Mouse (Mus musculus) bone marrow, adult 2 months (tissue): ENCODE data around the gene Ppp1r9b.

Experiments used
- CTCF ChIP-seq: fragments of 200-500 bp; IDR thresholded peaks from 2 replicates; pipeline ENCODE4 v1.5.1; 2011; ENCODE audit warnings: low read length, control low read depth; ENCODE audit not compliant: control insufficient read depth, insufficient read depth
- POLR2A ChIP-seq: fragments of 200-500 bp; IDR thresholded peaks from 2 replicates; pipeline ENCODE4 v1.6.1; 2011; ENCODE audit warnings: low read depth, mild to moderate bottlenecking, control low read depth, low read length, borderline replicate concordance; ENCODE audit not compliant: control insufficient read depth

DNA sequence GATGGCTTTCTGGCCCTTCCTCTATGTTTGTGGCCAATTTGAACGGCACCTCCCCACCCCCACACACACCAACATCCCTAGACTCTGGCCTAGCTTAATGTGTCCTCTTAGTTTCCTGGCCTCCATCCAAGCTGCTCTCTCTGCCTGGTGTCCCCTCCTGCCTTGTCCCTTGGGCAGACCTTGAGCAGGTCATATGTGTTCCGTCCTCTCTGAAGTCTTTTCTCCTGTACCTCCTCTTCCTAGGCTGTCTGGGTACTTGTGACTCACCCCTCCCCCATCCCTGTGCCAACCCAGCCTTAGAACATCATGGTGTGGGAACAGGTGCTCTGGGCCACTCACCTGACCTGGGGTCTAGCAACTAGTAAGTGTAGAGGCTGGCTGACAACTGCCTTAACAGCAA lies 15.9 kb upstream of the Ppp1r9b start:
- TF ChIP-seq CTCF (no peak), POLR2A (no peak)
